Mouse (Mus musculus) CH12.LX (cell line): ENCODE measurements around the gene Ltb.

Experiments
- EP300 ChIP-seq: IDR thresholded peaks from 2 replicates; pipeline ENCODE4 v1.6.1; 2011; ENCODE audit warnings: low read length, improper control_type of control experiment
- POLR2A ChIP-seq: IDR thresholded peaks from 2 replicates; pipeline ENCODE4 v1.6.1; 2011; ENCODE audit warnings: low read depth, mild to moderate bottlenecking, improper control_type of control experiment, low read length
- RCOR1 ChIP-seq: conservative IDR thresholded peaks from 2 replicates; pipeline ENCODE4 v1.6.1; 2012; ENCODE audit warnings: low read depth, mild to moderate bottlenecking, inconsistent platforms, low read length, improper control_type of control experiment
- USF2 ChIP-seq: conservative IDR thresholded peaks from 2 replicates; pipeline ENCODE4 v1.6.1; 2011; ENCODE audit warnings: low read depth, low read length, improper control_type of control experiment
- ZNF384 ChIP-seq: IDR thresholded peaks from 2 replicates; pipeline ENCODE4 v1.6.1; 2012; ENCODE audit warnings: low read depth, low read length, improper control_type of control experiment, inconsistent platforms

DNA sequence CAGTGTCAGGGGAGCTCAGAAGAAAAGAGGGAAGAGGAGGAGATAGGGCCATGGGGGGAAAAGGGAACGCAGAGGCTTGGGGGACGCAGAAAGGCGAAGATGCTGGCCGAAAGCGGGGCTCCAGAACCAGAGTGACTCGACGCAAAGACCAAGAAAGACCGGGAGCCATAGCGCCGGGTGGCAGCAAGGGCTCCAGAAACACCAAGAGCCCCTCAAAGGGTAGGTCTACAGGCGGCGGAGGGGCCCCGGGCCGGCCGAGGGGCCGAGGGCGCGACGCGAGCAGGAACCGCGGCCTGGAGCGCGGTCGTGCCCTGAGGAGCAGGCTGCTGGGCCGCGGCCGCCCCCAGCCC is 30.0 kb upstream of the Ltb start:
- no peak for TF ChIP-seq ZNF384
- TF ChIP-seq RCOR1, result no peak
- TF ChIP-seq EP300, result no peak
- TF ChIP-seq USF2, result no peak
- no peak for TF ChIP-seq POLR2A
